Mouse (Mus musculus) neutrophil, adult 5-6 weeks (primary cell): Measurements from ENCODE around the gene Iqsec1. TPM values are rescaled to one million over a fixed set of nuclear protein-coding genes. Genes with fewer than 3 reads are reported as not detected.
A peak's percentile ranks its signal among the peaks of the same experiment; 100 is the strongest.

Source experiments
- ATAC-seq: fragments of 151-379, 151-347 bp; 2 replicates; pipeline ENCODE4 v1.8.0; 2017; ENCODE audit warnings: mild to moderate bottlenecking, moderate TSS enrichment; ENCODE audit not compliant: insufficient number of reproducible peaks, poor library complexity, low FRiP score, severe bottlenecking; ENCODE audit errors: extremely low read depth
- total RNA-seq: library from RNA; stranded (forward); fragments of 200-1000 nt; gene quantifications from 2 replicates; pipeline ENCODE4 v1.2.3, GENCODE M21; 2017

Gene Iqsec1
- total RNA-seq, 1 experiment from 2014 or later = 167 TPM

GRCm38 (mm10) chr6:90802604-90803003 is 185.9 kb downstream of the Iqsec1 start:
- ATAC-seq = no peak

GRCm38 (mm10) chr6:90802058-90802457 is 186.4 kb downstream of the Iqsec1 start:
- no peak for ATAC-seq

- no peak for ATAC-seq
Measured at GRCm38 (mm10) chr6:90800825-90801224, 187.7 kb downstream of the Iqsec1 start.

GRCm38 (mm10) chr6:90799116-90799515 is 189.4 kb downstream of the Iqsec1 start:
- no peak for ATAC-seq

- ATAC-seq = no peak
Measured at GRCm38 (mm10) chr6:90798201-90798600, 190.3 kb downstream of the Iqsec1 start.

- ATAC-seq = no peak
Measured at GRCm38 (mm10) chr6:90796902-90797596, 191.4 kb downstream of the Iqsec1 start.

- no peak for ATAC-seq
Measured at GRCm38 (mm10) chr6:90790901-90791300, 197.6 kb downstream of the Iqsec1 start.

- no peak for ATAC-seq
Measured at GRCm38 (mm10) chr6:90789520-90789919, 199.0 kb downstream of the Iqsec1 start.

GRCm38 (mm10) chr6:90787587-90787986 is 200.9 kb downstream of the Iqsec1 start:
- no peak for ATAC-seq

- ATAC-seq = peak; percentile 78
Measured at GRCm38 (mm10) chr6:90787036-90787435, 201.4 kb downstream of the Iqsec1 start.

- no peak for ATAC-seq
Measured at GRCm38 (mm10) chr6:90786589-90786988, 201.9 kb downstream of the Iqsec1 start.

GRCm38 (mm10) chr6:90783945-90784344 is 204.5 kb downstream of the Iqsec1 start:
- no peak for ATAC-seq

- ATAC-seq = no peak
Measured at GRCm38 (mm10) chr6:90783176-90783575, 205.3 kb downstream of the Iqsec1 start.

- no peak for ATAC-seq
Measured at GRCm38 (mm10) chr6:90781921-90782770, 206.3 kb downstream of the Iqsec1 start.

- ATAC-seq = no peak
Measured at GRCm38 (mm10) chr6:90780532-90780931, 208.0 kb downstream of the Iqsec1 start.

GRCm38 (mm10) chr6:90778841-90779240 is 209.6 kb downstream of the Iqsec1 start:
- no peak for ATAC-seq

GRCm38 (mm10) chr6:90777302-90777701 is 211.2 kb downstream of the Iqsec1 start:
- ATAC-seq = no peak

GRCm38 (mm10) chr6:90775606-90776005 is 212.9 kb downstream of the Iqsec1 start:
- no peak for ATAC-seq

GRCm38 (mm10) chr6:90773811-90774233 is 214.7 kb downstream of the Iqsec1 start:
- no peak for ATAC-seq

- ATAC-seq = no peak
Measured at GRCm38 (mm10) chr6:90772120-90772519, 216.4 kb downstream of the Iqsec1 start.
